Mouse (Mus musculus): ENCODE results near the gene Zc3h10.

GRCm38 (mm10) chr10:128511189-128511588 is 36.4 kb downstream of the Zc3h10 start:
- TF ChIP-seq EP300 (IDR thresholded peaks at IDR 0.05), result no peak
- no peak for TF ChIP-seq CTCF (IDR thresholded peaks at IDR 0.05)

Measured in lung, postnatal 0 days (tissue).